Mouse (Mus musculus): ENCODE results near the gene Gm13697. TPM values are rescaled to one million over a fixed set of nuclear protein-coding genes. Genes with fewer than 3 reads are reported as not detected.

The Gm13697 gene
- total RNA-seq, 2 experiments from 2014 or later = 1.3 to 1.4 TPM

DNA sequence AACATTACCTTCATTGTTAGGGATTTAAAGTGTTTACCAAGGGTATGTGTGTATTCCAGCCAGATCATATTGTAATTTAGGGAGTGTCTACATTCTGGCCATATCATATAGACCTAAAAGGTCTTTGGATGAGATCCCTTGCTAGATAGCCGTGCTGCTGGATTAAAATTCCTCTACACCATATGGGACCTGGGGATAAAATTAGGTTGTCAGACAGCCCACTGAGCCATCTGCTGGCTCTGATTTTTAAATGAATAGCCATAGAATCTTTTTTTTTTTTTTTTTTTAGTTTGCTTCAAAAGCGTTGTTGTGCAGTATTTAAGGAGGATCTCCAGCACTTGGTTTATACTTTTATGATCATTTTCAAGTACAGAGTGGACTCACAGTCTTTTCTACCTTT, 48.0 kb downstream of the Gm13697 start:
- DNase-seq (ENCODE audit: low spot score in 2 of 2) = no peak

DNA sequence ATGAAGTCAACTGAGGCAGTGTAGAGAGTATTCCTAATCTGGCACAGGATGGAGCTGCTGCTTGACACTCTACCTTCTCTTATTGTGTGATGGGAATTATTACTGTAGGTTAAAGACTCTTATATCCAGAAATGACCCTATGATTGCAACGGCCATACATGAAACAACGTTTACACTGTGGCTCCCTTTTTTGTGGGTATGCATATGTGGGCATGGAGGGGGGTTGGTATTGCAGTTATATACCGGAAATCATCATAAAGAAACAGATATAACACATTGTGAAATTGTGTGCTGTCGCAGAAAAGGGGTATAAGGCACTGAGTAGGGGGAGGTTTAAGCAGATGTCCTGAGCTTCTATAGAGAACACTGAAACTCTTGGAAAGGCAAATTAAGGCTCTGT, 51.5 kb downstream of the Gm13697 start:
- DNase-seq (ENCODE audit: low spot score in 2 of 2) = no peak

Other genes with a start within 250 kb of the Gm13697 start
- 1 to 10 TPM; 4.5 to 5.5 TPM for gene Fam171b, start 172.1 kb upstream of the Gm13697 start, total RNA-seq (2021)
- not detected for gene Zswim2, start 43.5 kb upstream of the Gm13697 start, total RNA-seq (2021)
- gene Gm13698, start 29.1 kb upstream of the Gm13697 start, total RNA-seq (2021) = 1 to 10 TPM; 1.3 to 1.4 TPM
- 1 to 10 TPM; 1.3 to 1.4 TPM for gene Gm13693, start 23.2 kb upstream of the Gm13697 start, total RNA-seq (2021)
- gene Gm13695, start 17.4 kb upstream of the Gm13697 start, total RNA-seq (2021) = not detected
- gene Gm13696, start 11.6 kb upstream of the Gm13697 start, total RNA-seq (2021) = 1 to 10 TPM; 1.3 to 1.4 TPM
- gene Gm13694, start 5.8 kb upstream of the Gm13697 start, total RNA-seq (2021) = 1 to 10 TPM; 1.3 to 1.4 TPM
- 1 to 10 TPM; 1.3 to 1.4 TPM for gene Gm13691, start 5.8 kb downstream of the Gm13697 start, total RNA-seq (2021)